Mouse (Mus musculus) left cerebral cortex, adult 9 months (tissue): ENCODE data around the gene Mindy1.

Experiments
- DNase-seq, 2 experiments: peaks; one replicate each; pipeline ENCODE4 v3.0.0; 2022; ENCODE audit warnings: low spot score in 2 of 2

Gene Mindy1

GRCm38 (mm10) chr3:95294316-95294715 is 13.2 kb downstream of the Mindy1 start:
- no peak for DNase-seq

- no peak for DNase-seq
Measured at GRCm38 (mm10) chr3:95294718-95295117, 13.6 kb downstream of the Mindy1 start.

GRCm38 (mm10) chr3:95295321-95296102 is 14.4 kb downstream of the Mindy1 start:
- DNase-seq, result no peak

- no peak for DNase-seq
Measured at GRCm38 (mm10) chr3:95296103-95296469, 14.9 kb downstream of the Mindy1 start.

- DNase-seq, result no peak
Measured at GRCm38 (mm10) chr3:95298018-95298417, 16.9 kb downstream of the Mindy1 start.

GRCm38 (mm10) chr3:95301204-95301796 is 20.2 kb downstream of the Mindy1 start:
- DNase-seq, result no peak

GRCm38 (mm10) chr3:95306244-95306643 is 25.1 kb downstream of the Mindy1 start:
- no peak for DNase-seq

GRCm38 (mm10) chr3:95307100-95307499 is 26.0 kb downstream of the Mindy1 start, which contains the start of gene Anxa9:
Gene Anxa9 (minus strand): TSS chr3:95307176.
- DNase-seq, result no peak

GRCm38 (mm10) chr3:95310496-95310895 is 29.4 kb downstream of the Mindy1 start:
- no peak for DNase-seq

GRCm38 (mm10) chr3:95310968-95311882 is 30.1 kb downstream of the Mindy1 start:
- DNase-seq, result peak in 1 of 2 experiments; percentile 80

GRCm38 (mm10) chr3:95312623-95313022 is 31.5 kb downstream of the Mindy1 start:
- no peak for DNase-seq

GRCm38 (mm10) chr3:95313476-95313875 is 32.3 kb downstream of the Mindy1 start:
- no peak for DNase-seq

GRCm38 (mm10) chr3:95314075-95314474 is 32.9 kb downstream of the Mindy1 start:
- DNase-seq, result no peak

- DNase-seq, result no peak
Measured at GRCm38 (mm10) chr3:95314486-95315093, 33.4 kb downstream of the Mindy1 start, which contains the start of gene Cers2. Gene Cers2 (plus strand): TSS chr3:95314791.

- peak in 1 of 2 experiments; percentile 68 for DNase-seq
Measured at GRCm38 (mm10) chr3:95315094-95315843, 34.1 kb downstream of the Mindy1 start.

- no peak for DNase-seq
Measured at GRCm38 (mm10) chr3:95315844-95316550, 34.9 kb downstream of the Mindy1 start.

- peak in 1 of 2 experiments; percentile 54 for DNase-seq
Measured at GRCm38 (mm10) chr3:95317414-95318080, 36.4 kb downstream of the Mindy1 start.

GRCm38 (mm10) chr3:95318548-95318947 is 37.4 kb downstream of the Mindy1 start:
- DNase-seq, result peak in 1 of 2 experiments; percentile 29

- DNase-seq, result no peak
Measured at GRCm38 (mm10) chr3:95319110-95319509, 38.0 kb downstream of the Mindy1 start.
